Mouse (Mus musculus) testis, adult 2 months (tissue): ENCODE measurements at regions not wholly inside any gene's neighbourhood (a gene's known extent, or its start where the extent isn't known, plus 50 kb on each side); places are given as distances from the start of the nearest gene placed in this dataset.
"Not testable (repeated sequence)": the region's sequence is repeated elsewhere in the genome, so short reads cannot be mapped to it uniquely, and the experiment has no call there.

Source experiments
- H3K27ac ChIP-seq: fragments of 200-500 bp; 2 replicates; pipeline ENCODE4 v1.5.1; 2012; ENCODE audit warnings: low read depth, low read length; ENCODE audit not compliant: control insufficient read depth, insufficient read depth
- H3K27me3 ChIP-seq: fragments of 200-500 bp; 2 replicates; pipeline ENCODE4 v1.6.1; 2012; ENCODE audit warnings: mild to moderate bottlenecking, low read length, moderate library complexity; ENCODE audit not compliant: control insufficient read depth, insufficient read depth
- H3K36me3 ChIP-seq: fragments of 200-500 bp; 2 replicates; pipeline ENCODE4 v1.6.1; 2012; ENCODE audit warnings: mild to moderate bottlenecking, low read length; ENCODE audit not compliant: control insufficient read depth, insufficient read depth
- H3K4me1 ChIP-seq: fragments of 200-500 bp; 2 replicates; pipeline ENCODE4 v1.6.1; 2012; ENCODE audit warnings: low read length; ENCODE audit not compliant: control insufficient read depth, insufficient read depth
- H3K4me3 ChIP-seq: fragments of 200-500 bp; 2 replicates; pipeline ENCODE4 v1.5.1; 2012; ENCODE audit warnings: low read depth, mild to moderate bottlenecking, low read length, moderate library complexity, mixed read lengths; ENCODE audit not compliant: control insufficient read depth
- CTCF ChIP-seq: fragments of 200-500 bp; IDR thresholded peaks from 2 replicates; pipeline ENCODE4 v1.5.1; 2012; ENCODE audit warnings: low read depth, mild to moderate bottlenecking, inconsistent platforms, low read length, moderate library complexity; ENCODE audit not compliant: control insufficient read depth, insufficient read depth, insufficient replicate concordance
- POLR2A ChIP-seq: fragments of 200-500 bp; IDR thresholded peaks from 2 replicates; pipeline ENCODE4 v1.6.1; 2012; ENCODE audit warnings: low read depth, mild to moderate bottlenecking, inconsistent platforms, low read length, moderate library complexity; ENCODE audit not compliant: control insufficient read depth

DNA sequence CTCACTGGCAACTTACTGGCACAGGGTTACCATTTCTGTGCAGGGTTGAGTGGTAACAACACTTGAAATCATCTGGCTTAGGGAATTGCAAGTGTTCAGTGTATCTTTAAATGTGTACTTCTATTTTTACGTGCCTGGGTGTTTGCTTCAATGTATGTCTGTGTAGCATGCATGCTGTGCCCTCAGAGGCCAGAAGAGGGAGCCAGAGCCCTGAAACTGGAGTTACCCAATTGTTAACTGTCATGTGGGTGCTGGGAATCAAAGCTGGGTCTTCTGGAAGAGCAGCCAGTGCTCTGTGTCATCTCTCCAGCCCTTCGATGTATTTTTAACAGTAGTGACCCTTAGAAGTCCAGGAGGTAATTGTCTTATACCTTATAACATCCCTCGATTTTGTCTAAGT lies 58.2 kb upstream of the Cdk6 start:
- Histone ChIP-seq H3K4me3 (no peak overlapping the region), H3K27me3 (no peaks in the 10 kb centered on the region), H3K36me3 (no peaks in the 10 kb centered on the region), H3K27ac (no peak overlapping the region), H3K4me1 (no peaks in the 10 kb centered on the region)
- TF ChIP-seq CTCF (peak; percentile 38; the same call in 1 of the 2 replicates), POLR2A (no peak)

GRCm38 (mm10) chr5:3284335-3284734 lies 57.0 kb upstream of the Cdk6 start:
- not testable (repeated sequence) for H3K36me3 ChIP-seq, H3K4me3 ChIP-seq, H3K27me3 ChIP-seq, H3K4me1 ChIP-seq, H3K27ac ChIP-seq

DNA sequence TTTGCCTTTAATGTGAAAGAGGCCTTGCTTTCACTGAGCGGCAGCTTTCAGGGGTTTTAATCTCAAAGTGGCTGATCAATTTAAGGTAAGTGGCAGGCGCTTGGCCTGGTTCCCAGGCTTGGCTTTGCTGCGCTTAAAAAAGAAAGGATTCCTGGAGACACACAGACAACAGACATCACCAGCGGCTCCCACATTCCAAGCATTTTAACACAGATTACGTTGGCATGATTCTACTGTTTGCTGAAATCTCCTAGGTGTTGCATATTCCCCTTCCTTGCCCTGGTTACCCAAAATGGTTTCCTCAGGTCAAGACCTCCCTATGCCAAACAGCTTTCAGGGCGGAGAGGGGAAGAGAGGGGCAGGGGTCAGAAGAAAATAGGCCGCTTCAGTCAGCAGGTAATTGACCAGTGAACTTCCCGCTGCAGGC lies 51.3 kb upstream of the Cdk6 start:
- not testable (repeated sequence) for H3K4me3 ChIP-seq, H3K27ac ChIP-seq, H3K36me3 ChIP-seq, H3K4me1 ChIP-seq, H3K27me3 ChIP-seq
